Mouse (Mus musculus) liver, adult 2 months (tissue): Measurements from ENCODE around the gene Dolk. TPM values are rescaled to one million over a fixed set of nuclear protein-coding genes. Genes with fewer than 3 reads are reported as not detected.

Experiments
- DNase-seq: peaks from one replicate; pipeline ENCODE4 v3.0.0-alpha.2; 2011; ENCODE audit warnings: low read depth, low spot score; ENCODE audit errors: extremely low read depth
- H3K27ac ChIP-seq: fragments of 200-500 bp; replicated peaks from 2 replicates; pipeline ENCODE4 v1.5.1; 2012; ENCODE audit warnings: low read depth, mild to moderate bottlenecking, control low read depth, inconsistent platforms, low read length; ENCODE audit not compliant: insufficient read depth
- H3K27me3 ChIP-seq: fragments of 200-500 bp; 2 replicates; pipeline ENCODE4 v1.6.1; 2012; ENCODE audit warnings: mild to moderate bottlenecking, moderate library complexity, low read length, inconsistent platforms; ENCODE audit not compliant: control insufficient read depth, insufficient read depth
- H3K36me3 ChIP-seq: fragments of 200-500 bp; 2 replicates; pipeline ENCODE4 v1.6.1; 2012; ENCODE audit warnings: low read length, inconsistent platforms; ENCODE audit not compliant: control insufficient read depth, insufficient read depth
- H3K4me1 ChIP-seq: fragments of 200-500 bp; 2 replicates; pipeline ENCODE4 v1.6.1; 2011; ENCODE audit warnings: low read length; ENCODE audit not compliant: control insufficient read depth, insufficient read depth
- H3K4me3 ChIP-seq: fragments of 200-500 bp; 2 replicates; pipeline ENCODE4 v1.5.1; 2011; ENCODE audit warnings: low read depth, mild to moderate bottlenecking, control low read depth, low read length, moderate library complexity; ENCODE audit not compliant: insufficient read depth
- H3K79me2 ChIP-seq: fragments of 200-500 bp; 2 replicates; pipeline ENCODE4 v1.6.1; 2012; ENCODE audit warnings: inconsistent platforms, mild to moderate bottlenecking, low read length, moderate library complexity; ENCODE audit not compliant: control insufficient read depth, insufficient read depth
- H3K9ac ChIP-seq: fragments of 200-500 bp; 2 replicates; pipeline ENCODE4 v1.6.1; 2012; ENCODE audit warnings: low read depth, mild to moderate bottlenecking, control low read depth, inconsistent platforms, low read length
- CTCF ChIP-seq: fragments of 200-500 bp; IDR thresholded peaks from 2 replicates; pipeline ENCODE4 v1.5.1; 2011; ENCODE audit warnings: low read depth, low read length, control low read depth
- POLR2A ChIP-seq: fragments of 200-500 bp; IDR thresholded peaks from 2 replicates; pipeline ENCODE4 v1.6.1; 2011; ENCODE audit warnings: low read length, control low read depth; ENCODE audit not compliant: insufficient read depth; ENCODE audit errors: extremely low read depth
- WGBS: fragments of 180-500 bp; shearing (Covaris S2); methylation state at CpG from one replicate; pipeline ENCODE4 v1.1.7; 2018; 5-methylcytosine and 5-hydroxymethylcytosine counted together
- polyA plus RNA-seq: library from polyadenylated mRNA; depleted of rRNA; stranded (reverse); fragments of >200 nt; gene quantifications from 2 replicates; pipeline ENCODE4 v1.2.3, GENCODE M21; 2012
- total RNA-seq: library from RNA; depleted of rRNA; stranded (reverse); fragments of >200 nt; gene quantifications from 2 replicates; pipeline ENCODE4 v1.2.3, GENCODE M21; 2014

Dolk gene
- total and polyA plus RNA-seq, 2 experiments: 12.2 to 20.6 TPM

DNA sequence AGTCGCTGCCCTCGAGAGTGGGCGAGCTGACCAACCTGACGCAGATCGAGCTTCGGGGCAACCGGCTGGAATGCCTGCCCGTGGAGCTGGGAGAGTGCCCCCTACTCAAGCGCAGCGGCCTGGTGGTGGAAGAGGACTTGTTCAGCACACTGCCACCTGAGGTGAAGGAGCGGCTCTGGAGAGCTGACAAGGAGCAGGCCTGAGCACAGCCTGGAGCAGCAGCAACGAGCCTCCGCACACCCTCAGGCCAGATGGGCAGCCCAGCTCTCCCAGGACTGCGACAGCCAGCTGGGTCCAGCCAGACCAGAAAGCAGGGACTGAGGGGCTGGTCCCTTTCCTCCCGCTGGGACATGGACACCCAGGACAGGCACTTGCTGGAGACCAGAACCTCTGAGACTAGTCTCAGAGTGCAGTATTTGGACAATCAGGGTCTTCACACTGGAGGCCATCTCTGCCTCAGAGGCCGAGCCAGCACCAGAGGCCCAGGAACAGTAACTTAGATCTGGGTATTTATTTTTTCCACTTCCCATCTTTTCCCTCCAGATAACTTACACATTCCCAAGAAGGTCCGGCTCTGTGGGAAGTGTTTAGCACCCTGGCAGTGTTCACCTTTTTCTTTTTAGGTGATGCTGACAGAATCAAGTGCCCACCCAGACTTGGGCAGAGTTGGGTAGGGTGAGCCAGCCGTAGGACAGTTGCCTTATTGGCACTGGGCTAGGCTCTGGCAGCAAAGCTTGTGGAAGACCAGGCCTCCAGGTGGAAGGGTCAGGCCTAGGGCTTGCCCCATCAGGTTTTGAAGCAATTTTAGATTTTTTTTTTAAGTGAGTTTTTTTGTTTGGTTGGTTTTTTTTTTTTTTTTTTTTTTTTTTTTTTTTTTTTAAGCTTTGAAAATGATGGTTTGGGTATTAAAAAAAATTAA lies 24.0 kb downstream of the Dolk start:
- Histone ChIP-seq H3K79me2 (peaks cover 18% of the 10 kb centered on the region; the same call in 1 of the 2 replicates), H3K4me1 (peaks cover 34% of the 10 kb centered on the region), H3K36me3 (peaks cover 19% of the 10 kb centered on the region), H3K27ac (peak overlapping the region; percentile 33), H3K27me3 (no peaks in the 10 kb centered on the region), H3K9ac (peak overlapping the region; percentile 18; the same call in 1 of the 2 replicates), H3K4me3 (no peak overlapping the region)
- no peak for DNase-seq
- 87% methylated on average over 18 of the region's 18 CpGs for whole genome bisulfite sequencing
- TF ChIP-seq POLR2A (no peak), CTCF (no peak)

DNA sequence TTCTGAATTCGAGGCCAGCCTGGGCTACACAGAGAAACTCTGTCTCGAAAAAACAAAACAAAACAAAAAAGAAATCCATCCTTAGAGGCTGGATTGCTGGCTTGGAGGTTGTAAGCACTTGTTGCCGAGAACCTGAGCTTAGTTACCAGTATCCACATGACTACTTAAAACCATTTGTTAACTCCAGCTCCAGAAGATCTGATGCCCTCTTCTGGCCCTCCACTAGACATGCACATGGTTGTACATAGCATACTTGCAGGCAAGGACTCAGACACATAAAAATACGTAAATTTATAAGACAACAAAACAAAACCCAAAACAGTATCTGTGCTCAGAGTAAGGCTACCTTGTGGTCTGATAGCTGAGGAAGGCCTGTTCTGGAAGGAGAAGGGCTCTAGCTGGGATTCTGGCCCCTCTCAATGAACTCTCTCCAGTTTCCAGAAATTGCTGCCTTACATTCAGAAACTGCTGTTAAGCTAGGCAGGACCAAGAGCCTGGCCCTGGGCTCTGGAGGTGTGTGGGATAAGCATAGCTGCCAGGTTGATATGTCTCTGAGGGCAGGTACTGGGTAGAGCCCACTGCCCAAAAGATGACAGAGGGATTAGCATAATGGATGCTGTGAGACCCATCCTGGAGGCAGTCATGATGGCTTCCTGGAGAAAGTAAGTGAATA lies 24.9 kb downstream of the Dolk start:
- Histone ChIP-seq H3K4me1 (peaks cover 31% of the 10 kb centered on the region), H3K4me3 (no peak overlapping the region), H3K27me3 (no peaks in the 10 kb centered on the region), H3K27ac (no peak overlapping the region), H3K79me2 (peaks cover 28% of the 10 kb centered on the region), H3K9ac (no peak overlapping the region), H3K36me3 (peaks cover 23% of the 10 kb centered on the region)
- 84% methylated on average over 4 of the region's 4 CpGs for WGBS
- TF ChIP-seq POLR2A: no peak
- TF ChIP-seq CTCF: 0 out of 2 replicates have a peak, but pooled peaks have one; percentile 10
- no peak for DNase-seq

DNA sequence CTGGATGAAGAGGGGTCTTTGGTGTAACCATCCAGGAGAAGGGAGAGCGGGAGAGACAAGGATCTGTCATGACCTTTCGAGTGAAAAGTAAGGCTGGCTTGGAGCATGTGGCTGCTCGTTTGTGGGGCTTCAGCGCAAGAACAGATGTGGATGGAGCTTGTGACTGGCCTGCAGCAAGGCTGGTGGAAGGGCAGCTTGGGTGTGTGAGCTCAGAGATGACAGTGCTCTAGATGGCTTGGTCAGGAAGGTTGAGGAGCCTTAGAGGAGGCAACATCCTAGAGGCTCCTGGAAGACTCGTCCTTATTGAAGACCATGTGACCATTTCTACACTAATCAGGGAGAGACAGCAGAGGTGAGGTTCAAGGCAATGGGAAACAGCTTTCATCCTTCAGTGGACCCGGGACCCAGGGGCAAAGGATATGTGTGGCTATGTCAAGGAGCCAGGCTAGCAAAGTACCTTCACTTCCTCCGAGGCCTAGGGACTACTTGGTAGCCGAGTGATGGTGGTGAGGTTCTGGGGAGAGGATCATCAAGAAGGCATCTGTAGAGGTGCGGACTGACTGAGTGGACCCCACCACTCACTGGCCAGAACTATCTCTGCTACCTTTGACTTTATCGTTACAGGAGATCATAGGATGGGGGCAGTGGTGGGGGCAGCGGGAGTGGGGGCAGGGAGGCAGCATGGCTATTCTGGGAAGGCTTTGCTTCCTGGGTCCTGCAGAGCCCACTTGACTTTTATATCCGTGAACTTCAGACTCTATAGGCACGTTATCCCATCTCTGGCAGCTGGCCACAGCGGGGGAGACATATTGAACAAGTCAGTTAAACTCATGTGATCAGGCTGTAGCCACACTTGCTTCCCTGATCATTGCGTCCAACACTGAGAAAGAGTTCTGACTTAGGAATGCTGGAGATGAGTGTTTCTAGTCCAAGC lies 26.7 kb downstream of the Dolk start:
- Histone ChIP-seq H3K79me2 (peaks cover 38% of the 10 kb centered on the region), H3K9ac (no peak overlapping the region), H3K4me1 (peaks cover 15% of the 10 kb centered on the region), H3K27ac (peak overlapping the region; percentile 21), H3K36me3 (peaks cover 36% of the 10 kb centered on the region), H3K4me3 (no peak overlapping the region), H3K27me3 (no peaks in the 10 kb centered on the region)
- no peak for TF ChIP-seq CTCF
- no peak for TF ChIP-seq POLR2A
- DNase-seq: no peak
- 84% methylated on average over 15 of the region's 15 CpGs for WGBS

DNA sequence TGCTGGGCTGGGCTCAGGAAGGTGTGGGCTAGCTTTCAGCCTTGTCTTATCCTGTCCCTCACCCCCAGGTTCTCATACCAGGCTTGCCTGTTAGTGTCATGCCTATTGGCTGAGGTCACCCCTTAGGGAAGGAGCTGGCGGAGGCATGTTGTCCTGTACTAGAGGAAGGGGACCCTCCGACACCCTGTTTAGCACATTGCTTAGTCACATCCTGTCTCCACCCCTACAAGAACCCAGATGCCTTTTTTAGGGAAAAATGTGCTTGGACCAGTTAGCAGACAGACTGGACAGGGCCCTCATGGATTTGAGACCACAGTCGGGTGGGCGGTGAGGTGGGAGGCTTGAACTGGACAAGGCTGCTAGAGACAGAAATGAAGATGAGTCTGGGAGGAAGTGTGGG lies 27.5 kb downstream of the Dolk start:
- Histone ChIP-seq H3K4me3 (no peak overlapping the region), H3K79me2 (peaks cover 38% of the 10 kb centered on the region), H3K36me3 (peaks cover 32% of the 10 kb centered on the region), H3K27me3 (no peaks in the 10 kb centered on the region), H3K9ac (no peak overlapping the region), H3K27ac (peak overlapping the region; percentile 21), H3K4me1 (peaks cover 10% of the 10 kb centered on the region)
- no peak for TF ChIP-seq POLR2A
- TF ChIP-seq CTCF: no peak
- DNase-seq: no peak
- WGBS: 68% methylated on average over 4 of the region's 4 CpGs

DNA sequence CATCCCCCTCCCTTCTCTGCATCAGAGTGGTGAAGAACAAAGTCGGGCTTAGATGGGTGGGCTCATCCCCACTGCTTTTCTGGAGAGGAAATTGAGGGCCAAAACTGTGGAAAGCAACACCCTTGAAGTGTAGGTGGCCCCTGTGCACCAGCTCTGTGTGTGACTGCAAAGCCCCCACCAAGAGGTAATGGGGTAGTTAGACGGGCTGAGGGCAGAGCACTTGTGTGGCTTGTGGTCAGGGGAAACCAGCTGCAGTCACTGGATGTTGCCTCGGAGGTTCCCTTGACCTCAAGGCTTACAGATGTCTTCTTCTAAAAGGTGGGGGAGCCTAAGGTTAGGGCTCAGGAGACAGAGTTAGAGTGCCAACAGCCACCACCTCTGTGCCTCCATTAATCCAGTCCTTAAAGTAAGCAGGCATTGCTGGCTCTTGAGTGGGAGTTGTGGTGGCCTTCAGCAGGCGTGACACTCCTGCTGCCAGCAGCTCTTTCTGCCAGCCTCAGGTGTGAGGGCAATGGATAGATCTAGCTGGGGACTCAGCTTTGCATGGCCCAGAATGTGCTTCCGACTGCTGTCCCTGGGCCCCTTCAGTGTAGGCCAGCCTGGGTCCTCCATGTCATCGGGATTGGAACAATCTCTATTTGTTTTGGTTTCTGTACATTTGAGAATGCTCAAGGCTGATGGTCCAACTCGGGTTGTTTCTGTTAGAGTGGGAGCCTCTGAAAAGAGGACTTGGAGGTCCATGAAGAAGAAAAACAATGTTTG lies 28.3 kb downstream of the Dolk start:
- Histone ChIP-seq H3K27me3 (no peaks in the 10 kb centered on the region), H3K79me2 (peaks cover 41% of the 10 kb centered on the region), H3K4me1 (peaks cover 4% of the 10 kb centered on the region), H3K36me3 (peaks cover 27% of the 10 kb centered on the region; the same call in 1 of the 2 replicates), H3K4me3 (no peak overlapping the region), H3K27ac (peak overlapping the region; percentile 2; the same call in 1 of the 2 replicates), H3K9ac (no peak overlapping the region)
- DNase-seq: no peak
- 70% methylated on average over 7 of the region's 7 CpGs for WGBS
- TF ChIP-seq CTCF: no peak
